Mouse (Mus musculus) midbrain, embryonic 14.5 days (tissue): Measurements from ENCODE around the gene Synm. TPM values are rescaled to one million over a fixed set of nuclear protein-coding genes. Genes with fewer than 3 reads are reported as not detected.

ENCODE experiments used
- ATAC-seq: fragments of 200-750 bp; cut with Nextera tagmentation; 2 replicates; pipeline ENCODE4 v1.8.0; 2017; ENCODE audit warnings: moderate number of reproducible peaks, moderate library complexity; ENCODE audit not compliant: low FRiP score, low TSS enrichment
- DNase-seq: peaks from one replicate; pipeline ENCODE4 v3.0.0-alpha.2; 2015
- H3K27ac ChIP-seq: fragments of 300-500 bp; sonication (generic); replicated peaks from 2 replicates; pipeline ENCODE4 v1.5.1; 2014; ENCODE audit warnings: mild to moderate bottlenecking, low read depth, low read length, moderate library complexity
- H3K27me3 ChIP-seq: fragments of 300-500 bp; sonication (generic); 2 replicates; pipeline ENCODE4 v1.6.1; 2014; ENCODE audit warnings: low read length, control low read depth, mixed read lengths; ENCODE audit not compliant: control insufficient read depth, insufficient read depth
- H3K36me3 ChIP-seq: fragments of 300-500 bp; sonication (generic); 2 replicates; pipeline ENCODE4 v1.6.1; 2014; ENCODE audit warnings: low read length, control low read depth; ENCODE audit not compliant: control insufficient read depth, insufficient read depth
- H3K4me1 ChIP-seq: fragments of 300-500 bp; sonication (generic); 2 replicates; pipeline ENCODE4 v1.6.1; 2014; ENCODE audit warnings: mild to moderate bottlenecking, antibody characterized with exemption, low read length, control low read depth; ENCODE audit not compliant: control insufficient read depth, insufficient read depth
- H3K4me2 ChIP-seq: fragments of 300-500 bp; sonication (generic); 2 replicates; pipeline ENCODE4 v1.6.1; 2014; ENCODE audit warnings: mild to moderate bottlenecking, low read length, moderate library complexity
- H3K4me3 ChIP-seq: fragments of 300-500 bp; sonication (generic); replicated peaks from 2 replicates; pipeline ENCODE4 v1.5.1; 2014; ENCODE audit warnings: low read depth, low read length
- H3K9ac ChIP-seq: fragments of 300-500 bp; sonication (generic); replicated peaks from 2 replicates; pipeline ENCODE4 v1.6.1; 2014; ENCODE audit warnings: mild to moderate bottlenecking, low read length, moderate library complexity
- H3K9me3 ChIP-seq: fragments of 300-500 bp; sonication (generic); 2 replicates; pipeline ENCODE4 v1.6.1; 2016; ENCODE audit warnings: low read length, control low read depth, mixed read lengths; ENCODE audit not compliant: control insufficient read depth
- WGBS: fragments of 180-500 bp; shearing (Covaris S2); extraction: QIAGEN DNeasy Blood & Tissue Kit; methylation state at CpG from one replicate; pipeline ENCODE4 v1.1.7; 2014; 5-methylcytosine and 5-hydroxymethylcytosine counted together
- polyA plus RNA-seq: library from polyadenylated mRNA; unstranded; fragments of >200 nt; fragmentation: Nextera tagmentation; extraction: Ambion mirVana; gene quantifications from 2 replicates; pipeline ENCODE4 v1.2.1, GENCODE M21; 2014

The Synm gene
- polyA plus RNA-seq, 1 experiment from 2014 or later, result 2.4 TPM

DNA sequence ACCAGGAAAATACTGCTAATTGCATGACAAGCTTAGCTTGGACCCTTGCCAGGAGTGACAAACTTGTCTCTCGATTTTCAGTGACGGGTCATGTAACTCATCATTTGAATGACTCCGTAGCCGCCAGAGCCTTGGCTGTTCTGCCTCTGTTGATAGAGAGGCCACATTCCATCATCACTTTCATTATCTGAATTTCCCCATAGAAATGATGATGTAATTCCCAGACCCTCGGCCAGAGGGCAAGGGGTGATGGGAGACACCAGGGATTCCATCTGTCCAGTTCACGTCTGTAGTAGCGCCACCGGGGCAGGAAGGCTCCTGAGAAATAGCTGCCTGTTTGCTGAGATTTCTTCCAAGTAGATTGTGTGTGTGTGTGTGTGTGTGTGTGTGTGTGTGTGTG lies 40.7 kb downstream of the Synm start:
- H3K9me3 ChIP-seq, result no peaks in the 10 kb centered on the region
- DNase-seq (peak; percentile 20), ATAC-seq (no peak)
- H3K4me3 ChIP-seq, result no peak overlapping the region
- no peaks in the 10 kb centered on the region for H3K36me3 ChIP-seq
- H3K27me3 ChIP-seq, result no peaks in the 10 kb centered on the region
- 75% methylated on average over 8 of the region's 8 CpGs for WGBS
- no peak overlapping the region for H3K27ac ChIP-seq
- H3K4me1 ChIP-seq, result peaks cover 10% of the 10 kb centered on the region
- H3K9ac ChIP-seq, result no peak overlapping the region
- no peak overlapping the region for H3K4me2 ChIP-seq

DNA sequence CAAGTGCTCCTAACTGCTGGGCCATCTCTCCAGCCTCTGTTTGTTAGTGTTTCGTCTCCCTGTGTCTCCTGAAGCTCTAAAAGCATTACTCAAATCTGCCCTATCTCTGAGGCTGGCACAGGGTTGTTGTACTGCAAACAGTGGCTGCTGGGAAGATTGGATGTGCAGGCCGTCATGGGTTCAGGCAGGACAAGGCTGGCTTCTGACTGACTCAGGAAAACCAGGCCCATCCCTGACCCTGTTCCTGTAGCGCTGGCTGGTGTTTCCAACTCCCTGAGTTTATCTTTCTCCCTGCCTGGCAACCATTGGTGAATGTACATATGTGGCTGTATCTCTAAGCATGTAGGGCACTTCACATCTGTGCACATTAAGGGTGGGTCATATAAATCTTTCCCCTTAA lies 42.0 kb downstream of the Synm start:
- WGBS, result 94% methylated on average over 3 of the region's 3 CpGs
- no peak overlapping the region for H3K9ac ChIP-seq

DNA sequence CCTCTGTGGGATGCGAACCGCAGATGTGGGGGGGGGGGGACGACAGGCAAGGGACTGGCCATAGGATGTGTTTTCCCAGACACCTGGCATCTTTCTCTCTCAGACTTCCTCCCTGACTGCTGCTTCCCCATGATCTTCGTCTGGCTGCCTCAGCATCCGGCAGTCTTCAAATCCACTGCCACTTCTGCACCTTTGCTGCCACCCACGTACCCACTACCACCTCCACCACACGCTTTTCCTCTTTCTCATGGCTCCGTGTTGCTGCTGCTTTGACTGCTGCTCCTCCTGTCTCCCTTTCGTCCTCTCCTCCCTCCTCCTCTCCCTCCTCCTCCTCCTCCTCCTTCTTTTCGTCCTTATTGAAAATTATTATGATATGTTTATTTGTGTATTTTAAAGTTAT lies 42.6 kb downstream of the Synm start:
- ATAC-seq, result no peak
- H3K27ac ChIP-seq, result no peak overlapping the region
- 87% methylated on average over 10 of the region's 10 CpGs for WGBS

More for the DNA sequence above, 42.0 kb downstream of the Synm start:
- H3K9me3 ChIP-seq, result peaks cover 7% of the 10 kb centered on the region; the same call in 1 of the 2 replicates
- H3K4me1 ChIP-seq, result peaks cover 11% of the 10 kb centered on the region
- no peak overlapping the region for H3K4me3 ChIP-seq
- no peak overlapping the region for H3K4me2 ChIP-seq
- H3K27me3 ChIP-seq, result no peaks in the 10 kb centered on the region
- H3K27ac ChIP-seq, result no peak overlapping the region
- DNase-seq, result no peak
- H3K36me3 ChIP-seq, result peaks cover 2% of the 10 kb centered on the region; the same call in 1 of the 2 replicates
- no peak for ATAC-seq

DNA sequence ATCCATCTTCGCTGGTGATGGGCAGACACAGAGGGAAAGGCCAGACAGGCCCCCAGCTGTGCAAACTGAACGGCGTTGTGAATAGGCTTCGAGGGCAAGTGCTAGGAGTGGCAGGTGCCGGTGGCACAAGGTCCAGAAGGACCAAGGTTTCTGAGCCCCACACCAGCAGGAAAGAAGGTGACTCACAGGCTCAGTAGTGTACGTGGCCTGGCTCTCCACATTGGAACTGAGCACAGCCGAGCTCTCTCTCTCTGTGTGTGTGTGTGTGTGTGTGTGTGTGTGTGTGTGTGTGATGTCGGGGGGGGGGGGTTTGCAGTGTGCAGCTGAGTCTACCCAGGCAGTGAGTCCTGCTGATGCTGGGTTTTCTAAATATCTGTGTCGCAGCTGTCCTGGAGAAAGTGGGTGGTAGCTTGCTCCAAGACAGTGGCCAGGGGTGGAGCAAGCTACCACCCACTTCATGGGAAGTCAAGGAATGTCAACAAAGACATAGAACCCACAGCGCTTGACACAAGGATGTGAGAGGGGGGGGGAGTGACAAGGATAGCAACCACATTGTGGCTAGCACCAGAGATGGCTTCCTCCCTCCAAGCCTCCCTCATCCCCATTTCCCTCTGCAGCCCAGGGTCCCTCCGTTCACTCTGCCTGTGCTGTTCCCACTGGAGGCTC lies 43.2 kb downstream of the Synm start:
- 74% methylated on average over 11 of the region's 11 CpGs for WGBS
- H3K9me3 ChIP-seq, result peaks cover 7% of the 10 kb centered on the region; the same call in 1 of the 2 replicates
- H3K27me3 ChIP-seq, result no peaks in the 10 kb centered on the region
- DNase-seq (no peak), ATAC-seq (no peak)
- H3K27ac ChIP-seq, result no peak overlapping the region
- peaks cover 3% of the 10 kb centered on the region; the same call in 1 of the 2 replicates for H3K36me3 ChIP-seq
- no peak overlapping the region for H3K4me3 ChIP-seq
- no peak overlapping the region for H3K4me2 ChIP-seq
- peaks cover 11% of the 10 kb centered on the region for H3K4me1 ChIP-seq
- H3K9ac ChIP-seq, result no peak overlapping the region

More for the DNA sequence above, 42.6 kb downstream of the Synm start:
- peaks cover 11% of the 10 kb centered on the region for H3K4me1 ChIP-seq
- no peak for DNase-seq
- H3K27me3 ChIP-seq, result no peaks in the 10 kb centered on the region
- peaks cover 3% of the 10 kb centered on the region; the same call in 1 of the 2 replicates for H3K36me3 ChIP-seq
- H3K9ac ChIP-seq, result no peak overlapping the region
- H3K4me3 ChIP-seq, result no peak overlapping the region
- H3K9me3 ChIP-seq, result peaks cover 7% of the 10 kb centered on the region; the same call in 1 of the 2 replicates
- no peak overlapping the region for H3K4me2 ChIP-seq

DNA sequence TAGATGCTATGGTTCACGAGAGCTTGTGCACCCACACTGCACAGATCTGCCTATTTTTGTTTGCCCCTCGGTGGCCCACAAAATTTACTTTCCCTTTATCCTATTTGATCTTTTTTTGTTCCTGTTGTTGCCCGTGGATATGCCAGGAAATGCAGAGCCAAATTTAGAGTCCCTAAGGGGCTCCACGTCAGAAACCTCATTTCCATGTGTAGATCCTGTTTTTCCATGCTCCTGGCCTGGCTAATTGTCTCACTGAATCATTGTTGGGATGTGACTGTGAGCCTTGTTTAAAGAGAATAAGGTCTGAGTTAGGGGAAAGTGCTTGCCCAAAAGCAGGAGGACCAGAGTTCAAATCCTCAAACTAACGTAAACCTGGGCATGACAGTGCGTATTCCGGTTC lies 44.4 kb downstream of the Synm start:
- Histone ChIP-seq H3K36me3 (peaks cover 3% of the 10 kb centered on the region; the same call in 1 of the 2 replicates), H3K27ac (no peak overlapping the region; the same call in 1 of the 2 replicates), H3K9me3 (peaks cover 7% of the 10 kb centered on the region; the same call in 1 of the 2 replicates), H3K4me1 (peaks cover 11% of the 10 kb centered on the region), H3K27me3 (no peaks in the 10 kb centered on the region), H3K4me2 (no peak overlapping the region), H3K9ac (no peak overlapping the region), H3K4me3 (no peak overlapping the region)
- 70% methylated on average over 7 of the region's 7 CpGs for WGBS
- DNase-seq (peak; percentile 44), ATAC-seq (no peak)

DNA sequence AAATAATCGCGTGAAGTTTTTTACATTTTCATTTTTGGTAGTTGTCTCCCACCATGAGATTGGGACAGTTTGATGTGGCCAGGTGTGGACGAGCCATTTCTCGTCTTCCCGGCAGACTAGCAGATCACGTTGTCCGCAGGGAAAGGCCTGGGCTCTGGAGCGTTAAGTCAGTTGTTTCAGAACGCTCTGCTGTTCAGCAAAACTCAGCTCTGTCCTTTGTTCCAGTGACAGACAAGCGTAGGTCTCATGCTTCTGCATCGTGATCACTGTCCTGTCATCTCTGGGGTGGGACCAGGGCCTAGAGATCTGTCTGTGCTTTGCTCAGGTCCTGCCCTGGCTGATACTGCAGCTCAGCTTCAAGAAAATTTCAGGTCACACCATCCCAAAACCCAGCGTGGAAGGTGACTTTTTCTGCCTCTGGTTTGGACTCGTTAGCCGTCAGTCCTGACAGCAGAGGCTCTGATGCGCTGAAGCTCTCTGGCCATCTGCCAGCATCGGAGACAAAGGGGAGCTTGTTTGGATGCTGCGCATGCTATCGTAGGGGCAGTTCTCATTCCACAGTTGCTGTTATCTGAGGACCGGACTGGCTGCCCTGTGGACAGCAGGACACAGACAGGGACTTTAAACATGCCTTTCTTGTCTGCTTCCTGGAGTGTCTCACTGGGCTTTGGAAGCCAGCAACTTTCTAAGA lies 45.6 kb downstream of the Synm start:
- Histone ChIP-seq H3K36me3 (peaks cover 3% of the 10 kb centered on the region; the same call in 1 of the 2 replicates), H3K4me2 (peak overlapping the region; percentile 17; the same call in 1 of the 2 replicates), H3K9me3 (peaks cover 7% of the 10 kb centered on the region; the same call in 1 of the 2 replicates), H3K27me3 (no peaks in the 10 kb centered on the region), H3K4me3 (no peak overlapping the region), H3K9ac (no peak overlapping the region; the same call in 1 of the 2 replicates), H3K4me1 (peaks cover 11% of the 10 kb centered on the region), H3K27ac (peak overlapping the region; percentile 78)
- peak; percentile 87 for DNase-seq
- peak; percentile 71; the same call in 1 of the 2 replicates for ATAC-seq
- WGBS, result 34% methylated on average over 19 of the region's 19 CpGs

DNA sequence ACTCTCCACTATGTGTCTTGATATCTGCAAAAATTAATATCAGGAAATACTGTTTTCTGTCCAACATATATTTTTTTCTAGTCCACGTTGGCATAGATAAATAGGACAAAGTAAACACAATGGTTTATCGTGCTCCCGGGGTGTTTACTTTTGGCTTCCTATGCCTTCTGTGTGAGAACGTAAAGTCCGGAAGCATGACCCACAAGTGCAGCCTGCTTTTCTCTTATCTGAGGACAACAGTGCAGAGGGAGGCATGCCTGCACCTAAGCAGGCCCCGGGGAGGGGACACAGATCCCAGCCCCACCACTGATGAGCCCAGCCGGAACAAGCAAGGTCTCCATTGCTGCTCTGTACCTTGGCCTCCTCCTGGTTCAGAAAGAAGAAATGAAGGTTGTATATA lies 49.3 kb downstream of the Synm start:
- ATAC-seq (no peak), DNase-seq (no peak)
- no peaks in the 10 kb centered on the region for H3K27me3 ChIP-seq
- peaks cover 7% of the 10 kb centered on the region; the same call in 1 of the 2 replicates for H3K9me3 ChIP-seq
- no peak overlapping the region for H3K9ac ChIP-seq
- H3K4me2 ChIP-seq, result no peak overlapping the region
- no peak overlapping the region for H3K4me3 ChIP-seq
- WGBS, result 92% methylated on average over 7 of the region's 7 CpGs
- H3K27ac ChIP-seq, result no peak overlapping the region
- H3K36me3 ChIP-seq, result peaks cover 3% of the 10 kb centered on the region; the same call in 1 of the 2 replicates
- H3K4me1 ChIP-seq, result peaks cover 11% of the 10 kb centered on the region

DNA sequence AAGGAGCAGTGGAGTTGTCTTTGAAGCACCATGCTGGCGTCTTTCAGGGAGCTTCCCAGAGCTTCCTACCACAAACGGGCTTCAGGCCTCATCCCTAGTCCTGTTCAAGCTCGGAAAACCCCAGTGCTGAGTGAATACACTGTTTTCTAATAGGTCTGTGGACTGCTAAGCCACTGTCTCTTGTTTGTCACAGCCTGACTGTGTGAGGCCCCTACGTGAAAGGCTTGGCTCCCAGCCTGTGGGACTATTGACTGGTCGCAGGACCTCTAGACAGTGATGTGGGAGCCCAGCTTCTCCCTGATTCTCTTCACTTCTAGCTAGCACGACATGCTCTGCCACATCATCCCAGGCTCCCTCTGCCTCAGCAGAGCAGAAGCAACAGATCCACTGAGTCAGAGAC lies 51.4 kb downstream of the Synm start:
- Histone ChIP-seq H3K4me3 (no peak overlapping the region), H3K4me2 (no peak overlapping the region), H3K9me3 (peaks cover 6% of the 10 kb centered on the region; the same call in 1 of the 2 replicates), H3K36me3 (peaks cover 3% of the 10 kb centered on the region; the same call in 1 of the 2 replicates), H3K27ac (no peak overlapping the region), H3K27me3 (no peaks in the 10 kb centered on the region), H3K9ac (no peak overlapping the region), H3K4me1 (no peaks in the 10 kb centered on the region)
- DNase-seq (no peak), ATAC-seq (no peak)
- 70% methylated on average over 6 of the region's 6 CpGs for WGBS
